41 mouse cellular contexts compared by ENCODE assay signal in genomic region chr11:85820959-85821358, GRCm38 (mm10). TPM values are rescaled to one million over a fixed set of nuclear protein-coding genes. Genes with fewer than 3 reads are reported as not detected.
DNase-seq lines count a peak whose midpoint lies in the region; ATAC-seq and TF ChIP-seq lines count a peak whose summit lies in the region.
"Had no signal": no experiment of that assay in that cellular context is flagged by ENCODE, and none has a peak within 500 bp of the region (broad histone marks: within the 10 kb centered on the region; RNA-seq: fewer than 3 reads in every experiment).

No protein-coding gene starts in this region.

- no peak overlapping the region for H3K4me2 ChIP-seq in liver, embryonic 15.5 days
- H3K4me2 ChIP-seq in liver, embryonic 12.5 days, result no peak overlapping the region
- H3K4me2 ChIP-seq: embryonic facial prominence, embryonic 15.5 days; forebrain, embryonic 13.5 days; heart, embryonic 15.5 days; hindbrain, embryonic 15.5 days; limb, embryonic 12.5 days; midbrain, embryonic 12.5 days; neural tube, embryonic 12.5 days had no signal

- TF ChIP-seq CTCF in gastrocnemius, adult 2 months (IDR thresholded peaks at IDR 0.05), result no peak
- no peak for TF ChIP-seq CTCF in kidney, adult 2 months (conservative IDR thresholded peaks at IDR 0.05; ENCODE audit: insufficient read depth, insufficient read length, low read depth, low read length)

- H3K27ac ChIP-seq in gastrocnemius, adult 2 months, result peak overlapping the region; percentile 21
- H3K27ac ChIP-seq in kidney, adult 2 months (ENCODE audit: insufficient read depth, low read depth, low read length), result peak overlapping the region; percentile 21
- 0 out of 2 replicates have a peak overlapping the region, but pooled peaks have one; percentile 14 for H3K27ac ChIP-seq in liver, embryonic 15.5 days (replicated peaks)
- H3K27ac ChIP-seq in liver, embryonic 12.5 days, result no peak overlapping the region
- H3K27ac ChIP-seq in brown adipose tissue, adult 24 weeks (replicated peaks; ENCODE audit: low read depth, low read length), result peak overlapping the region; percentile 8; the same call in 1 of the 2 replicates
- H3K27ac ChIP-seq: embryonic facial prominence, embryonic 15.5 days; forebrain, embryonic 13.5 days; heart, embryonic 15.5 days; hindbrain, embryonic 15.5 days; midbrain, embryonic 12.5 days; neural tube, embryonic 12.5 days; stomach, postnatal 0 days had no signal

- no peak overlapping the region for H3K4me3 ChIP-seq in gastrocnemius, adult 2 months
- no peak overlapping the region for H3K4me3 ChIP-seq in kidney, adult 2 months (ENCODE audit: insufficient read depth, low read depth, low read length)
- H3K4me3 ChIP-seq in liver, embryonic 15.5 days (replicated peaks), result no peak overlapping the region
- H3K4me3 ChIP-seq in liver, embryonic 12.5 days, result no peak overlapping the region
- H3K4me3 ChIP-seq in brown adipose tissue, adult 24 weeks (ENCODE audit: insufficient read depth, low read depth, low read length), result no peak overlapping the region
- H3K4me3 ChIP-seq: embryonic facial prominence, embryonic 15.5 days; forebrain, embryonic 13.5 days; heart, embryonic 15.5 days; hindbrain, embryonic 15.5 days; limb, embryonic 12.5 days; megakaryocyte, embryonic 14.5 days; midbrain, embryonic 12.5 days; myocyte; neural tube, embryonic 12.5 days had no signal

- no peaks in the 10 kb centered on the region for H3K27me3 ChIP-seq in kidney, adult 2 months (replicated peaks; ENCODE audit: control insufficient read depth, insufficient read depth, low read length)
- peaks cover 87% of the 10 kb centered on the region for H3K27me3 ChIP-seq in liver, embryonic 15.5 days
- peaks cover 75% of the 10 kb centered on the region for H3K27me3 ChIP-seq in liver, embryonic 12.5 days (replicated peaks)
- H3K27me3 ChIP-seq: Patski had no signal

- ATAC-seq in liver, embryonic 15.5 days (ENCODE audit: insufficient read depth), result no peak
- no peak for ATAC-seq in liver, embryonic 12.5 days
- ATAC-seq: forebrain, embryonic 13.5 days; inflammation-experienced regulatory T-cells, adult 6 months; liver, postnatal 0 days; Patski had no signal

- 60% methylated on average over 3 of the region's 3 CpGs for WGBS in kidney, adult 2 months
- 73% methylated on average over 3 of the region's 3 CpGs for WGBS in liver, embryonic 15.5 days (ENCODE audit: insufficient replicate concordance)
- WGBS in liver, embryonic 12.5 days (ENCODE audit: insufficient replicate concordance), result 85% methylated on average over 3 of the region's 3 CpGs

- H3K36me3 ChIP-seq in kidney, adult 2 months (ENCODE audit: control insufficient read depth, insufficient read depth, low read length), result no peaks in the 10 kb centered on the region
- H3K36me3 ChIP-seq in liver, embryonic 15.5 days (replicated peaks), result no peaks in the 10 kb centered on the region
- no peaks in the 10 kb centered on the region for H3K36me3 ChIP-seq in liver, embryonic 12.5 days
- H3K36me3 ChIP-seq: embryonic facial prominence, embryonic 15.5 days; heart, embryonic 15.5 days; hindbrain, embryonic 15.5 days; limb, embryonic 12.5 days; midbrain, embryonic 12.5 days; neural tube, embryonic 12.5 days had no signal

- H3K9me3 ChIP-seq in liver, embryonic 15.5 days (replicated peaks), result no peaks in the 10 kb centered on the region
- H3K9me3 ChIP-seq in liver, embryonic 12.5 days (replicated peaks), result no peaks in the 10 kb centered on the region
- H3K9me3 ChIP-seq: embryonic facial prominence, embryonic 15.5 days; forebrain, embryonic 13.5 days; heart, embryonic 15.5 days; hindbrain, embryonic 15.5 days; limb, embryonic 12.5 days; megakaryocyte, embryonic 14.5 days; midbrain, embryonic 12.5 days; neural tube, embryonic 12.5 days had no signal

- TF ChIP-seq POLR2A in kidney, adult 2 months (IDR thresholded peaks at IDR 0.05; ENCODE audit: low read depth, low read length), result no peak

- intact Hi-C loops in gastrocnemius, adult 2 months (cut with DNase I), result loop anchor here (5.0 kb wide), 4 partner anchors 59 to 439 kb away; no protein-coding TSS in a partner anchor

- peaks cover 17% of the 10 kb centered on the region for H3K4me1 ChIP-seq in kidney, adult 2 months (ENCODE audit: control insufficient read depth, insufficient read depth, low read length)
- peaks cover 26% of the 10 kb centered on the region for H3K4me1 ChIP-seq in liver, embryonic 15.5 days (replicated peaks)
- peaks cover 28% of the 10 kb centered on the region for H3K4me1 ChIP-seq in liver, embryonic 12.5 days
- H3K4me1 ChIP-seq in brown adipose tissue, adult 24 weeks (ENCODE audit: control insufficient read depth, insufficient read depth, insufficient read length, low read length), result no peaks in the 10 kb centered on the region
- H3K4me1 ChIP-seq: forebrain, embryonic 13.5 days; hindbrain, embryonic 15.5 days; midbrain, embryonic 12.5 days had no signal

- DNase-seq in gastrocnemius, adult 2 months, result no peak
- no peak for DNase-seq in gastrocnemius, postnatal 4 days (ENCODE audit: low spot score in 2 of 2)
- DNase-seq in kidney, adult 2 months, result no peak
- DNase-seq in kidney, adult 11 months, result no peak
- no peak for DNase-seq in urinary bladder, postnatal 14 days (ENCODE audit: low spot score)
- DNase-seq: adrenal gland, postnatal 36 days; cerebellum, adult 2 months; cerebellum, postnatal 14 days; gastrocnemius, postnatal 25 days; heart, postnatal 36 days; liver, postnatal 0 days; lung, postnatal 4 days; right cerebral cortex, adult 18-20 months; spleen, adult 18-20 months; thymus, adult 18-20 months; thymus, postnatal 25 days had no signal

- H3K9ac ChIP-seq in liver, embryonic 15.5 days, result no peak overlapping the region
- H3K9ac ChIP-seq in liver, embryonic 12.5 days, result no peak overlapping the region
- H3K9ac ChIP-seq: embryonic facial prominence, embryonic 15.5 days; forebrain, embryonic 13.5 days; heart, embryonic 15.5 days; hindbrain, embryonic 15.5 days; limb, embryonic 12.5 days; liver, postnatal 0 days; midbrain, embryonic 12.5 days; neural tube, embryonic 12.5 days had no signal

RNA-seq across cellular contexts. Expression of gene Tbx2, which starts 11.4 kb away (rescaled TPM):
- total RNA-seq in gastrocnemius, adult 2 months (2021), result 1 to 10 TPM; 1.7 to 3.6 TPM
- total RNA-seq in gastrocnemius, postnatal 4 days (2021), result 10 to 100 TPM; 17.1 to 20.8 TPM
- polyA plus RNA-seq in kidney, adult 2 months (2012; rRNA removed), result 58.5 and 66.9 TPM in 2 replicates
- polyA plus RNA-seq in liver, embryonic 15.5 days (2015; fragmentation: Nextera tagmentation; extraction: Ambion mirVana), result 0.45 and 0.56 TPM in 2 replicates
- polyA plus RNA-seq in liver, embryonic 12.5 days (2016; fragmentation: Nextera tagmentation; extraction: Ambion mirVana), result 1.1 and 1.4 TPM in 2 replicates
- polyA plus RNA-seq in brown adipose tissue, adult 24 weeks (2012; ENCODE audit: insufficient read depth, insufficient read length, missing spikeins), result 1.2 and 1.5 TPM in 2 replicates
- total RNA-seq: MEL had no signal
- polyA plus RNA-seq: inflammation-experienced regulatory T-cells, adult 6 months had no signal

RNA-seq across cellular contexts. Expression of gene Gm11444, which starts 29.2 kb away (rescaled TPM):
- total RNA-seq in gastrocnemius, adult 2 months (2021), result not detected
- not detected for total RNA-seq in gastrocnemius, postnatal 4 days (2021)
- not detected in 2 replicates for polyA plus RNA-seq in kidney, adult 2 months (2012; rRNA removed)
- polyA plus RNA-seq in liver, embryonic 15.5 days (2015; fragmentation: Nextera tagmentation; extraction: Ambion mirVana), result not detected in 2 replicates
- not detected in 2 replicates for polyA plus RNA-seq in liver, embryonic 12.5 days (2016; fragmentation: Nextera tagmentation; extraction: Ambion mirVana)
- not detected in 2 replicates for polyA plus RNA-seq in brown adipose tissue, adult 24 weeks (2012; ENCODE audit: insufficient read depth, insufficient read length, missing spikeins)
- total RNA-seq: adrenal gland, postnatal 36 days; gastrocnemius, postnatal 25 days; heart, adult 8-10 months; heart, postnatal 36 days; layer of hippocampus, adult 18-20 months; layer of hippocampus, postnatal 10 days; left cerebral cortex, adult 18-20 months; left cerebral cortex, postnatal 14 days; liver, adult 2 months; MEL; midbrain, postnatal 0 days had no signal
- polyA plus RNA-seq: brain, embryonic 14.5 days; cerebellum, adult 2 months; cortical plate, adult 2 months; forebrain, embryonic 13.5 days; heart, embryonic 15.5 days; hindbrain, embryonic 15.5 days; inflammation-experienced regulatory T-cells, adult 6 months; limb, embryonic 12.5 days; liver, adult 2 months; liver, postnatal 0 days; midbrain, embryonic 12.5 days; midbrain, postnatal 0 days; myocyte; neural tube, embryonic 12.5 days; Patski; stomach, postnatal 0 days had no signal

Comparison
In these comparisons a context has a peak if more than half of its experiments do, and no peak if none do; other contexts are left out.
1. RNA of gene Tbx2, which starts 11.4 kb away (polyA plus RNA-seq): 58.5 to 66.9 TPM in kidney, adult 2 months; 1.2 to 1.5 TPM in brown adipose tissue, adult 24 weeks, 1.1 to 1.4 TPM in liver, embryonic 12.5 days and 0.45 to 0.56 TPM in liver, embryonic 15.5 days; every median in the first group is over 10 times any median in the second.